Mouse (Mus musculus) testis, adult 2 months (tissue): ENCODE measurements around the gene Arl6ip6.

Experiments used
- CTCF ChIP-seq: fragments of 200-500 bp; IDR thresholded peaks from 2 replicates; pipeline ENCODE4 v1.5.1; 2012; ENCODE audit warnings: low read depth, mild to moderate bottlenecking, inconsistent platforms, low read length, moderate library complexity; ENCODE audit not compliant: control insufficient read depth, insufficient read depth, insufficient replicate concordance
- POLR2A ChIP-seq: fragments of 200-500 bp; IDR thresholded peaks from 2 replicates; pipeline ENCODE4 v1.6.1; 2012; ENCODE audit warnings: low read depth, mild to moderate bottlenecking, inconsistent platforms, low read length, moderate library complexity; ENCODE audit not compliant: control insufficient read depth

DNA sequence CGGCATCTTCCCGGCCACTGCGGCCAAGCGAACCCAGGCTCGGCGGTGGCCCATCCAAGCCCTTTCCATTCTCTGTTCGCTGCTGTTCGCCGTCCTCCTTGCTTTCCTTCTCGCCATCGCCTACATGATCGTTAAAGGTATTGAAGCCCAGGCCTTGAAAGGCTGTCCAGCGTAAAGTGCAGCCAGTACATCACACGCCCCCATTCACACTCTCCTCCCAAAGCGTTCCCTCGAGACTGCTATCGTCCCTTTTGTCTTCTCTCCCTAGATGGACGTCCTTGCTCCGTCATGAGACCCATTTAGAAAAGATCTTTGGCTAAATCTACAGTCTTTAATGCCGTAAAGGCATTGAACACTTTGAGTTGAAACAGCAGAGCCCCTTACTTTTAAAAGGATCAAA, 860 bp downstream of the Arl6ip6 start:
- TF ChIP-seq CTCF = no peak
- no peak; the same call in 1 of the 2 replicates for TF ChIP-seq POLR2A
